Mouse (Mus musculus) embryonic facial prominence, embryonic 14.5 days (tissue): ENCODE measurements around the gene Maml3. TPM values are rescaled to one million over a fixed set of nuclear protein-coding genes. Genes with fewer than 3 reads are reported as not detected.

Experiments used
- ATAC-seq: fragments of 200-750 bp; cut with Nextera tagmentation; 2 replicates; pipeline ENCODE4 v1.8.0; 2017; ENCODE audit warnings: low read depth, moderate number of reproducible peaks, moderate TSS enrichment
- DNase-seq: peaks from one replicate; pipeline ENCODE4 v3.0.0-alpha.2; 2015; ENCODE audit warnings: low spot score
- H3K27ac ChIP-seq: fragments of 300-500 bp; sonication (generic); replicated peaks from 2 replicates; pipeline ENCODE4 v1.5.1; 2014; ENCODE audit warnings: low read depth, mild to moderate bottlenecking, low read length, moderate library complexity
- H3K27me3 ChIP-seq: fragments of 300-500 bp; sonication (generic); replicated peaks from 2 replicates; pipeline ENCODE4 v1.6.1; 2014; ENCODE audit warnings: low read length; ENCODE audit not compliant: control insufficient read depth, insufficient read depth
- H3K36me3 ChIP-seq: fragments of 300-500 bp; sonication (generic); 2 replicates; pipeline ENCODE4 v1.6.1; 2014; ENCODE audit warnings: low read length, mixed read lengths; ENCODE audit not compliant: control insufficient read depth, insufficient read depth
- H3K4me1 ChIP-seq: fragments of 300-500 bp; sonication (generic); 2 replicates; pipeline ENCODE4 v1.6.1; 2014; ENCODE audit warnings: antibody characterized with exemption, low read length; ENCODE audit not compliant: control insufficient read depth, insufficient read depth
- H3K4me2 ChIP-seq: fragments of 300-500 bp; sonication (generic); 2 replicates; pipeline ENCODE4 v1.6.1; 2014; ENCODE audit warnings: low read depth, mild to moderate bottlenecking, low read length, moderate library complexity, mixed read lengths
- H3K4me3 ChIP-seq: fragments of 300-500 bp; sonication (generic); 2 replicates; pipeline ENCODE4 v1.5.1; 2014; ENCODE audit warnings: low read depth, mild to moderate bottlenecking, low read length
- H3K9ac ChIP-seq: fragments of 300-500 bp; sonication (generic); 2 replicates; pipeline ENCODE4 v1.6.1; 2014; ENCODE audit warnings: low read depth, mild to moderate bottlenecking, low read length, moderate library complexity, mixed read lengths
- H3K9me3 ChIP-seq: fragments of 300-500 bp; sonication (generic); 2 replicates; pipeline ENCODE4 v1.6.1; 2016; ENCODE audit warnings: low read length; ENCODE audit not compliant: control insufficient read depth
- WGBS: fragments of 180-500 bp; shearing (Covaris S2); extraction: QIAGEN DNeasy Blood & Tissue Kit; methylation state at CpG from one replicate; pipeline ENCODE4 v1.1.7; 2014; 5-methylcytosine and 5-hydroxymethylcytosine counted together
- polyA plus RNA-seq: library from polyadenylated mRNA; unstranded; fragments of >200 nt; fragmentation: Nextera tagmentation; extraction: Ambion mirVana; gene quantifications from 2 replicates; pipeline ENCODE4 v1.2.1, GENCODE M21; 2014

The Maml3 gene
- polyA plus RNA-seq, 1 experiment from 2014 or later, result 4.8 TPM

DNA sequence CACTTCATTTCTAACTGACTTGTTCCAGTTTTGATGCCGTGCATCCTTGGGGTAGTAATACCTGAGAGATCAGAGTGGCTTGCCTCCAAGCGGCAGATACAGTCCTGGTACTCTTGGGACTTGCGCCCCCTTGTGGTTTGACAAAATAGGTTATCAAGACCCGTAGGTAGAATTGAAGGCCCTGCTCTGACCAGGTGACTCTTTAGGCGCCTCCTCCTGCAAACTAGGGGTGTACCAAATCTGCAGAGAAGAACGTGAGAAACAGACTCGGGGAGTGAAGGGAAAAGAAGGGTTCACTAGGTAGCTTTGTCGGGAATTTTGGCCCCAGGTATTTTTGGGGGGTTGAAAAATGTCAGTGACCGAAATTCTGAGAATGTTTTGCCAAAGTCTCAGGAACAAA is 452.6 kb downstream of the Maml3 start:
- H3K4me2 ChIP-seq, result peak overlapping the region; percentile 54
- WGBS, result 3% methylated on average over 9 of the region's 9 CpGs

DNA sequence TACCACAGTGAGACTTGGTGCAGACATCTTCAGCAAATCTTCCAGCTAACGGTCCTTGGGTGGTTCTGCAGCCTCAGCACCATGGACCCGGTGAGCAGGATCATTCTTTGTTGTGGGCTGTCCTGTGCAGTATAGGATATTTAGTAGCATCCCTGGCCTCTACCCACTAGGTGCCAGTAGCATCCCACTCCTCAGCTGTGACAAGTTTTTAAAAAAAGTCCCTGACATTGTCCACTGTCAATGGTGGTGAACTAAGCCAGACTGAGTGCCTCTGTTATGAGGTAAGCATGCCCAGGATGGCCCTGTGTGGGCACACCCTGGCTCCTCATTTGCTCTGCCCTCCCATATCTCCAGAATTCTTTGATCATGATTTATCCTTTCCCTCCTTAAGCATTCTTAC is 453.7 kb downstream of the Maml3 start:
- Histone ChIP-seq H3K27me3 (no peaks in the 10 kb centered on the region), H3K9me3 (no peaks in the 10 kb centered on the region), H3K27ac (no peak overlapping the region), H3K9ac (no peak overlapping the region), H3K4me3 (no peak overlapping the region), H3K36me3 (no peaks in the 10 kb centered on the region), H3K4me2 (no peak overlapping the region), H3K4me1 (peaks cover 10% of the 10 kb centered on the region; the same call in 1 of the 2 replicates)
- DNase-seq (no peak), ATAC-seq (0 out of 2 replicates have a peak, but pooled peaks have one; percentile 17)
- 59% methylated on average over 2 of the region's 2 CpGs for WGBS

More for the DNA sequence above, 452.6 kb downstream of the Maml3 start:
- DNase-seq (peak; percentile 91), ATAC-seq (peak; percentile 72)
- Histone ChIP-seq H3K9me3 (no peaks in the 10 kb centered on the region), H3K27me3 (no peaks in the 10 kb centered on the region), H3K36me3 (no peaks in the 10 kb centered on the region), H3K9ac (peak overlapping the region; percentile 53), H3K27ac (peak overlapping the region; percentile 65), H3K4me1 (peaks cover 10% of the 10 kb centered on the region; the same call in 1 of the 2 replicates), H3K4me3 (peak overlapping the region; percentile 24)

DNA sequence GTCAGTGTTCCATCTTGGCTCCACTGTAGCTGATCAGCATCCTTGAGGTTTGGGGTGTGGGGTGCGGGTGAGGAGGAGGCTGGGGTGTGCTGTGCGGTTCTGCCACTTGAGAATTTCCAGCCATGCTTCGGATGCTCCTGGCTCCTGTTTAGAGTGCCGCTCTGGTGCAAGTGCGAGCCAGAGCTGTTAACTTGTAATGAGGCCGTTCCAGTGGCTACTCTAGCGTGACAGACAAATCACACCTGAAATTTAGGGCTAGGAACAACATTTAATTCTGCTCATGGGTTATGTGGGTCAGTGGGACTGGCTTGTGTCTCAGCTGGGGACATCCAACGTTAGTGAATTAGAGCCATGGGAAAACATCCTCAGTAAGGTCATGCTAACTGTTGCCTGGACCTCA is 454.9 kb downstream of the Maml3 start:
- H3K4me3 ChIP-seq, result no peak overlapping the region
- H3K9me3 ChIP-seq, result no peaks in the 10 kb centered on the region
- H3K9ac ChIP-seq, result no peak overlapping the region
- no peaks in the 10 kb centered on the region for H3K27me3 ChIP-seq
- 78% methylated on average over 8 of the region's 8 CpGs for WGBS
- H3K36me3 ChIP-seq, result no peaks in the 10 kb centered on the region
- ATAC-seq, result no peak
- peaks cover 10% of the 10 kb centered on the region; the same call in 1 of the 2 replicates for H3K4me1 ChIP-seq
- H3K27ac ChIP-seq, result no peak overlapping the region
- DNase-seq, result no peak
- H3K4me2 ChIP-seq, result no peak overlapping the region

DNA sequence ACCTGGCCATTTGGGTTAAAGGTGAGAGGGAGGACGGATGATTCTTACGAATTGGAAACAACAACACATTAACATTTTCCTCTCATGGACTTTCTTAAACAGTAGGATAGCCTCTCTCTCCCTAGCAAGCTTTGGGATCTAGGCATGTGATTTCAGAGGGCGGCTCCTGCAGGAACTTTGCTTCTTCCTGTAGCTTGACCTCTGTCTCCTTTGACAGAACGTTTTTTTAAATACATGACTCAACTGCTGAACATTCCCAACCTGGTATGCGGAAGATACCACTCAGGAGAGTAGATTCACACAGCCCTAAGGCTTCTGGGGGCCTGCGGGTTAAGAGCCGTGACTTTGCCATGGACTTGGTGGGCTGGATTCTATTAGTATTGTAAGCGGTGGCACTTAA is 455.4 kb downstream of the Maml3 start:
- WGBS, result 65% methylated on average over 8 of the region's 8 CpGs
- no peak overlapping the region for H3K27ac ChIP-seq
- H3K4me2 ChIP-seq, result no peak overlapping the region
- peaks cover 10% of the 10 kb centered on the region; the same call in 1 of the 2 replicates for H3K4me1 ChIP-seq
- no peaks in the 10 kb centered on the region for H3K27me3 ChIP-seq
- no peaks in the 10 kb centered on the region for H3K9me3 ChIP-seq
- no peak overlapping the region for H3K9ac ChIP-seq
- H3K4me3 ChIP-seq, result no peak overlapping the region
- no peak for ATAC-seq
- H3K36me3 ChIP-seq, result no peaks in the 10 kb centered on the region
- no peak for DNase-seq

DNA sequence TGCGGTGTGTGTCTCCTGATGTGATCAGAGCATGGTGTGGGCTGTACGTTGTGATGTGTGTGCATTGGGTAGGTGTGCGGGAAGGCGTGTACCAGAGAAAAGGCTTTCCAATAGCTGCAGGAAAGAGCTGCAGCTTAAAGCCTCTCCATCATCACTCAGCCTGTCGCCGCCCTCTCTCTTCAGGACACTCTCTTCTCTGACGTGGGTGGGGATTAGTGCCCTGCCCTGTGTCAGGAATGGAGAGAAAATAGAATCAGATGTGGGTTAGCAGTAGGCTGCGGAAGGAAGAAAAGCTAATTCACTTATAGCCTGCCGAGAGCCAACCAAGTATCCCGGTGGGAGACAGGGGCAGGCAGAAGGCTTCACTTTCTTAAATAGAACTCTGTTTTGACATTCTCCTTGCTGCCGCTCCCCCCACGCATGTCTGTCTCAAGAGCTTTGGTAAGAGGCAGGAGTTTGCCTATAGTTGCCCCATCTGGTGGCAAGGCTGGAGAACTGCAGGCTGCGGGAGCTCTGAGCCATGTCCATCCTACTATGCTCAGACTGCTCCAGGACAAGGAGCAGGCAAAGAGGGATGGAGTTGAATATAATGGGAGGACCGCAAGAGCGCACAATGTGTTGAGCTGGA is 456.7 kb downstream of the Maml3 start:
- H3K4me3 ChIP-seq, result 0 out of 2 replicates have a peak overlapping the region, but pooled peaks have one; percentile 14
- peak overlapping the region; percentile 50 for H3K4me2 ChIP-seq
- 31% methylated on average over 15 of the region's 15 CpGs for WGBS
- ATAC-seq (peak; percentile 53; the same call in 1 of the 2 replicates), DNase-seq (peak; percentile 91)
- H3K9me3 ChIP-seq, result no peaks in the 10 kb centered on the region
- no peak overlapping the region for H3K9ac ChIP-seq
- H3K27me3 ChIP-seq, result no peaks in the 10 kb centered on the region
- peaks cover 10% of the 10 kb centered on the region; the same call in 1 of the 2 replicates for H3K4me1 ChIP-seq
- H3K27ac ChIP-seq, result no peak overlapping the region
- no peaks in the 10 kb centered on the region for H3K36me3 ChIP-seq

DNA sequence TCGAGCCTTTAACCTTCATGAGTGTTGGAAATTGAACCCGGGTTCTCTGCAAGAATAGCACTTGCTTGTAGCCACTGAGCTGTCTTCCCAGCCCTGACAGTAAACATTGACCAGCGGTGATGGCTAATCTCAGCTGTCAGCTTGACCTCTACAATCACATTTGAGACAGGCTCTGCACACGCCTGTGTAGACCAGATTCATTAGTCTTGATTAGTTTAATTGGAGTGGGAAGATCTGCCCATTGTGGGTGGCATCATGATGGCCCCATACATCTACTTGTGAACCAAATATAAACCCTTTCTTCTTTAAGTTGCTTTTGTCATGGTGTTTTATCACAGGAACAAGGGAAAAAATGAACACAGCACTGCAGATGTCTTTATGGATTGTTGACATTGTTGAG is 457.5 kb downstream of the Maml3 start:
- H3K9me3 ChIP-seq, result no peaks in the 10 kb centered on the region
- H3K36me3 ChIP-seq, result no peaks in the 10 kb centered on the region
- H3K4me1 ChIP-seq, result 0 out of 2 replicates have a peak, but pooled peaks cover 4% of the 10 kb centered on the region
- no peak overlapping the region for H3K4me2 ChIP-seq
- no peak overlapping the region for H3K4me3 ChIP-seq
- WGBS, result 78% methylated on average over 4 of the region's 4 CpGs
- H3K9ac ChIP-seq, result no peak overlapping the region
- DNase-seq, result no peak
- H3K27me3 ChIP-seq, result no peaks in the 10 kb centered on the region
- no peak overlapping the region for H3K27ac ChIP-seq
- no peak for ATAC-seq

DNA sequence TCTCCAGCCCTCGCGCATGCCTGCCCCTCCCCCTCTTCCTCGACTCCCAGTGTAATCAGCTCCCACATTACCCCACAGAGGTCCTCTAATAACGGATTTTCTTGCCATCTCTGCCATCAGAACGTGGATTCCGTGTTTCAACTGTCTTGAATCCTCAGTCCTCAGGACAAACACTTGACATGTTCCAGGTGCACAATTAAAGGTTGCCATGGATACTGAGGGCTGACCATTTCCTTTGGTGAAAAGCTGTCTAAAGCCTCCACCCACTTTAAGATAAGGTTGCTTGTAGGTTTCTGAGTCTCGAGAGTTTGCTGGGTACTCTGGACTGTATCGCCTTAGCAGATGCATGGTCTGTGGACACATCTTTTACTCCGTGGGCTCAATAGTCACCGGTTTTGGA is 458.6 kb downstream of the Maml3 start:
- Histone ChIP-seq H3K27ac (no peak overlapping the region), H3K4me3 (no peak overlapping the region), H3K27me3 (no peaks in the 10 kb centered on the region), H3K4me1 (no peaks in the 10 kb centered on the region), H3K36me3 (no peaks in the 10 kb centered on the region), H3K9ac (no peak overlapping the region), H3K9me3 (no peaks in the 10 kb centered on the region), H3K4me2 (no peak overlapping the region)
- DNase-seq (no peak), ATAC-seq (no peak)
- WGBS, result 67% methylated on average over 10 of the region's 10 CpGs

DNA sequence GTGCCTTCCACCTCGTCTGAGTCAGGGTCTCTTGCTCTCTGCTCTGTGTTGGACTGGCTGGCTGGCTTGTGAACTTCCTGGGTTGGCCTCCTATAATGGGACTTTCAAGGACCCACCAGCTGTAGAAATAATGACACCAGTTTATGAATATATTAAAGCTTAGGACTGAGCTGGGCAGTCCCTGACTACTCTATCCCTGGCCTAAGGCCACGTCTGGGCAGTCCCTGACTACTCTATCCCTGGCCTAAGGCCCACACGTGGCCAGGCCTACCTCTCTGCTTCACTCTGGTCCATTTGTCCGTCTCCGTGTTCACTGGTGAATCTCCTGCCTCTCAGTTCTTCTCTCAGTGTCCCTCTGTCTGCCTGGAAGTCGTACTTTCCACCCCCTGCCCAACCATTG is 459.4 kb downstream of the Maml3 start:
- Histone ChIP-seq H3K4me1 (no peaks in the 10 kb centered on the region), H3K4me2 (no peak overlapping the region), H3K4me3 (no peak overlapping the region), H3K9me3 (no peaks in the 10 kb centered on the region), H3K9ac (no peak overlapping the region), H3K27ac (no peak overlapping the region), H3K27me3 (no peaks in the 10 kb centered on the region), H3K36me3 (no peaks in the 10 kb centered on the region)
- no peak for ATAC-seq
- 86% methylated on average over 6 of the region's 6 CpGs for WGBS
- no peak for DNase-seq

DNA sequence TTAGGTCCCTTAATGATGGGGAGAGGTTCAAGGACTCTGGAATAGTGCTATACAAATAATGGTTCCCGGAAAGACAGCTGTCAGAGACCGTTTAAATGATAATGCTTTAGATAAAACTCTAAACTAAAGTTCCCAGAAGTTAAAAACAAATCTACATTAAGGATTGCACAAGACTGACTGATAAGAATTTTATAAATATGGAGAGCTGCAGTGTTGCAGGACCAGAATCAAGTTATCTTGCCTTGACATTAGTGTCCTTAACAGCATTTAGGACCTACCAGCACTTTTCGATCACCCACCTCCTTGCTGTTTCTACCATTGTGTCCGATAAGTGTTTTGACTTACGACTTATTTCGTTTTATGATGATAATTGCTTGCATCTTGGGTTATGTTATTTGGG is 466.6 kb downstream of the Maml3 start:
- Histone ChIP-seq H3K36me3 (no peaks in the 10 kb centered on the region), H3K4me3 (no peak overlapping the region), H3K4me1 (no peaks in the 10 kb centered on the region), H3K4me2 (no peak overlapping the region), H3K27ac (no peak overlapping the region), H3K9ac (no peak overlapping the region), H3K9me3 (no peaks in the 10 kb centered on the region), H3K27me3 (no peaks in the 10 kb centered on the region)
- ATAC-seq (no peak), DNase-seq (no peak)
- 87% methylated on average over 6 of the region's 6 CpGs for WGBS
